Mouse (Mus musculus) G1E (cell line): ENCODE measurements around the gene Tmcc3. TPM values are rescaled to one million over a fixed set of nuclear protein-coding genes. Genes with fewer than 3 reads are reported as not detected.

Source experiments
- ATAC-seq: 2 replicates; pipeline ENCODE4 v1.8.0; 2016; ENCODE audit warnings: mild to moderate bottlenecking; ENCODE audit not compliant: insufficient number of reproducible peaks, poor library complexity, low FRiP score, severe bottlenecking; ENCODE audit errors: extremely low read depth
- DNase-seq: peaks from one replicate; pipeline ENCODE4 v3.0.0; 2012; ENCODE audit warnings: low spot score
- H3K27me3 ChIP-seq: 2 replicates; pipeline ENCODE4 v1.6.1; 2012; ENCODE audit warnings: mild to moderate bottlenecking, low read length, inconsistent platforms; ENCODE audit not compliant: insufficient read depth
- H3K36me3 ChIP-seq: replicated peaks from 2 replicates; pipeline ENCODE3; 2012; ENCODE audit warnings: mild to moderate bottlenecking, inconsistent platforms
- H3K4me1 ChIP-seq: 2 replicates; pipeline ENCODE4 v1.6.1; 2012; ENCODE audit warnings: low read depth, low read length, inconsistent platforms, mixed read lengths; ENCODE audit not compliant: insufficient read depth
- H3K4me3 ChIP-seq: 2 replicates; pipeline ENCODE4 v1.5.1; 2012; ENCODE audit warnings: low read depth, mild to moderate bottlenecking, inconsistent platforms, low read length, moderate library complexity, mixed read lengths
- H3K9me3 ChIP-seq: replicated peaks from 2 replicates; pipeline ENCODE4 v1.6.1; 2012; ENCODE audit warnings: inconsistent platforms
- CTCF ChIP-seq: IDR thresholded peaks from 2 replicates; pipeline ENCODE4 v1.5.1; 2012; ENCODE audit warnings: low read depth, low read length, inconsistent platforms, mixed read lengths
- GATA1 ChIP-seq: IDR thresholded peaks from 2 replicates; pipeline ENCODE4 v1.6.1; 2012; ENCODE audit warnings: borderline replicate concordance, low read length, inconsistent platforms, mixed read lengths
- GATA2 ChIP-seq: IDR thresholded peaks from 2 replicates; pipeline ENCODE4 v1.6.1; 2012; ENCODE audit warnings: low read depth, low read length, inconsistent platforms, borderline replicate concordance
- POLR2AphosphoS5 ChIP-seq: IDR thresholded peaks from 2 replicates; pipeline ENCODE4 v1.6.1; 2012; ENCODE audit warnings: low read depth, low read length, inconsistent platforms; ENCODE audit not compliant: insufficient replicate concordance
- TAL1 ChIP-seq: conservative IDR thresholded peaks from 2 replicates; pipeline ENCODE4 v1.6.1; 2012; ENCODE audit warnings: low read depth, low read length, inconsistent platforms, mixed read lengths
- polyA plus RNA-seq: library from polyadenylated mRNA; stranded (reverse); fragments of >175 nt; gene quantifications from 2 replicates; pipeline ENCODE4 v1.2.3, GENCODE M21; 2012
- total RNA-seq, 2 experiments: library from RNA; stranded (forward) in 1 of 2; stranded (reverse) in 1 of 2; fragments of 200-1000 nt in 1 of 2; fragments of >200 nt in 1 of 2; fragmentation: Nextera tagmentation in 1 of 2; gene quantifications; 2 replicates each; pipeline ENCODE4 v1.2.3; 2014 to 2017

Tmcc3 gene
- total and polyA plus RNA-seq, 3 experiments = 3.3 to 15.6 (median 8.1) TPM

GRCm38 (mm10) chr10:94512771-94513170 lies 201.0 kb downstream of the Tmcc3 start:
- Histone ChIP-seq H3K9me3 (no peaks in the 10 kb centered on the region), H3K36me3 (no peaks in the 10 kb centered on the region), H3K4me3 (no peak overlapping the region), H3K4me1 (peaks cover 29% of the 10 kb centered on the region), H3K27me3 (peaks cover 2% of the 10 kb centered on the region; the same call in 1 of the 2 replicates)
- no peak for DNase-seq
- TF ChIP-seq GATA1 (no peak), TAL1 (no peak), POLR2AphosphoS5 (no peak), GATA2 (no peak), CTCF (no peak)
- ATAC-seq = no peak

- TF ChIP-seq GATA1 (no peak), TAL1 (no peak), GATA2 (no peak), POLR2AphosphoS5 (no peak), CTCF (no peak)
- ATAC-seq (no peak), DNase-seq (no peak)
- H3K4me1 ChIP-seq = peaks cover 38% of the 10 kb centered on the region
- H3K27me3 ChIP-seq = peaks cover 2% of the 10 kb centered on the region; the same call in 1 of the 2 replicates
- H3K9me3 ChIP-seq = no peaks in the 10 kb centered on the region
- peak overlapping the region; percentile 91; the same call in 1 of the 2 replicates for H3K4me3 ChIP-seq
- peaks cover 2% of the 10 kb centered on the region for H3K36me3 ChIP-seq
These were observed 202.3 kb downstream of the Tmcc3 start for GRCm38 (mm10) chr10:94514091-94514505.

GRCm38 (mm10) chr10:94514506-94515178 lies 202.9 kb downstream of the Tmcc3 start:
- no peak for TF ChIP-seq GATA1
- TF ChIP-seq GATA2 = no peak
- TF ChIP-seq POLR2AphosphoS5 = no peak
- no peaks in the 10 kb centered on the region for H3K9me3 ChIP-seq
- peaks cover 2% of the 10 kb centered on the region for H3K36me3 ChIP-seq
- H3K4me1 ChIP-seq = peaks cover 42% of the 10 kb centered on the region
- DNase-seq (peak; percentile 71), ATAC-seq (no peak)
- H3K27me3 ChIP-seq = peaks cover 2% of the 10 kb centered on the region; the same call in 1 of the 2 replicates
- peak overlapping the region; percentile 91 for H3K4me3 ChIP-seq

DNA sequence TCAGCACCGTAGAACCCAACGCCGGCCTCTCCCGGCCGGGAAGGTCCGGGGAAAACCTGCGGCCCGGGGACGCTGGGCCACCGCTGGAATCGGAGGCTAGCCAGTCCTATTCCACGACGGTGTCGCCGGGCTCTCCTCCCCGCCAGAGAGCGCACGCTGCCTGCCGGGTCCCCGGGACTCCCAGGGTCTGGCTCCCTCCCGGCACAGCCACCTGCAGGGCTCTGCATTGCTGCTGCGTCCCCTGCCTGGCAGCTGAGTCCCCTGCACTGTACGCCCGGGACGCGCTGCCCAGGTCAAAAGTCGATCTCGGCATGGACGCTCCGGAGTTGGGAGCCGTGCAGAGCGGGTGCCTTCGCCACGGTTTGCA lies 203.4 kb downstream of the Tmcc3 start:
- H3K27me3 ChIP-seq = no peaks in the 10 kb centered on the region
- peaks cover 7% of the 10 kb centered on the region for H3K36me3 ChIP-seq
- ATAC-seq (peak; percentile 65), DNase-seq (peak; percentile 79)
- peaks cover 47% of the 10 kb centered on the region for H3K4me1 ChIP-seq
- H3K4me3 ChIP-seq = peak overlapping the region; percentile 91
- no peaks in the 10 kb centered on the region for H3K9me3 ChIP-seq
- TF ChIP-seq GATA2 = no peak
- no peak for TF ChIP-seq GATA1
- no peak for TF ChIP-seq CTCF
- no peak for TF ChIP-seq POLR2AphosphoS5
- TF ChIP-seq TAL1 = no peak

DNA sequence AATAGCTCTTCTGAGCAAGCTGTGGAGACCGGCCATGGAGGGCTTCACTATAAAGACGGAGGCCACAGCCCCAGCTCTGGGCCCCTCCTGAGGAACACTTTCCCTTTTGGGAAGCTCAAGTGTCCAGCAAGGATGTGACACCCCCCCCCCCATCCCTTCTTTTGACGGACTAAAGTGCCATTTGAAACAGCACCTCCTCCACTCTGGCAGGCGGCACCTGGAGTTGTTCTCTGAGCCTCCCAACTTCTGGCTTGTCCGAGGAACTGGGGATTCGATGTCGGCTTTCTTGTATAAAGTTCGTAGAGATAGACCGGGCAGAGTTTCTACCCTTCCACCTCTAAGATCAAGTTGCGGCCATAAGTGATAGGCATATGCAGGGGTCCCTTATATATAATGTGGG lies 203.8 kb downstream of the Tmcc3 start:
- Histone ChIP-seq H3K4me1 (peaks cover 51% of the 10 kb centered on the region), H3K27me3 (no peaks in the 10 kb centered on the region), H3K9me3 (no peaks in the 10 kb centered on the region), H3K36me3 (peaks cover 9% of the 10 kb centered on the region), H3K4me3 (peak overlapping the region; percentile 91)
- ATAC-seq (no peak), DNase-seq (no peak)
- TF ChIP-seq GATA2 (no peak), POLR2AphosphoS5 (no peak), CTCF (no peak), TAL1 (no peak), GATA1 (no peak)

DNA sequence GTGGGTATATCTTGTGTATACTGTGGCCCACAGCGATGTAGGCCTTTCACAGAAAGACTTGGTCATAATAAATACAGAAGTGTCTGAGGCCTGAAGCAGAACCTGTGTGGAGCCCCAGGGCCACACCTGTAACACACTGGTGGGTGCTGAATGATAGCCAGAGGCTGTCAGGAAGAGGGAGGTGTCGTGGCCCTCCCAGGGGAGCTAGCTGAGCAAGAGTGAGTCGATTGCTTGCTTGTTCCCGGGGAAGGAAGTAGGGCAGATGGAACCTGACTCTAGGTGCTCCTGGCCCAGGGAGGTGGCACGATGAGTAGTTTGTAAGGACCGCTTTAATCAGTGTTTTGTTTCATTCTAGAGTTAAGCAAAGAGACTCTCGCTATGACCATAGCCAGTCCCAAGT lies 208.1 kb downstream of the Tmcc3 start:
- Histone ChIP-seq H3K4me1 (peaks cover 75% of the 10 kb centered on the region), H3K9me3 (no peaks in the 10 kb centered on the region), H3K36me3 (peaks cover 18% of the 10 kb centered on the region), H3K4me3 (peak overlapping the region; percentile 30; the same call in 1 of the 2 replicates), H3K27me3 (no peaks in the 10 kb centered on the region)
- no peak for TF ChIP-seq GATA2
- no peak for TF ChIP-seq CTCF
- TF ChIP-seq GATA1 = no peak
- TF ChIP-seq TAL1 = no peak
- TF ChIP-seq POLR2AphosphoS5 = no peak
- DNase-seq (no peak), ATAC-seq (no peak)
